Mouse (Mus musculus): ENCODE measurements around the gene Smoc1.
A peak's percentile ranks its signal among the peaks of the same experiment; 100 is the strongest.

Smoc1 gene

GRCm38 (mm10) chr12:81138217-81138616, 111.6 kb downstream of the Smoc1 start:
- no peak for DNase-seq

GRCm38 (mm10) chr12:81139463-81139862, 112.9 kb downstream of the Smoc1 start:
- no peak for DNase-seq

- no peak for DNase-seq
Measured at GRCm38 (mm10) chr12:81140594-81141328, 114.2 kb downstream of the Smoc1 start.

- DNase-seq: peak; percentile 20
Measured at GRCm38 (mm10) chr12:81141329-81141711, 114.7 kb downstream of the Smoc1 start.

GRCm38 (mm10) chr12:81142231-81142630, 115.6 kb downstream of the Smoc1 start:
- DNase-seq: no peak

- no peak for DNase-seq
Measured at GRCm38 (mm10) chr12:81144201-81144600, 117.6 kb downstream of the Smoc1 start.

GRCm38 (mm10) chr12:81146417-81147180, 120.0 kb downstream of the Smoc1 start:
- no peak for DNase-seq

- no peak for DNase-seq
Measured at GRCm38 (mm10) chr12:81147956-81148355, 121.3 kb downstream of the Smoc1 start.

GRCm38 (mm10) chr12:81150917-81151316, 124.3 kb downstream of the Smoc1 start:
- no peak for DNase-seq

- DNase-seq: no peak
Measured at GRCm38 (mm10) chr12:81152082-81152481, 125.5 kb downstream of the Smoc1 start.

- DNase-seq: no peak
Measured at GRCm38 (mm10) chr12:81155675-81156074, 129.1 kb downstream of the Smoc1 start.

GRCm38 (mm10) chr12:81156841-81157240, 130.2 kb downstream of the Smoc1 start:
- no peak for DNase-seq

- no peak for DNase-seq
Measured at GRCm38 (mm10) chr12:81159947-81160346, 133.3 kb downstream of the Smoc1 start.

- no peak for DNase-seq
Measured at GRCm38 (mm10) chr12:81160425-81160824, 133.8 kb downstream of the Smoc1 start.

- DNase-seq: peak; percentile 52
Measured at GRCm38 (mm10) chr12:81160831-81161230, 134.2 kb downstream of the Smoc1 start.

GRCm38 (mm10) chr12:81161282-81161681, 134.7 kb downstream of the Smoc1 start:
- no peak for DNase-seq

- DNase-seq: no peak
Measured at GRCm38 (mm10) chr12:81163131-81163530, 136.5 kb downstream of the Smoc1 start.

GRCm38 (mm10) chr12:81163566-81163965, 137.0 kb downstream of the Smoc1 start:
- DNase-seq: no peak

GRCm38 (mm10) chr12:81166092-81166491, 139.5 kb downstream of the Smoc1 start:
- DNase-seq: no peak

- no peak for DNase-seq
Measured at GRCm38 (mm10) chr12:81166615-81167014, 140.0 kb downstream of the Smoc1 start.

GRCm38 (mm10) chr12:81167142-81167541, 140.5 kb downstream of the Smoc1 start:
- DNase-seq: no peak

- no peak for DNase-seq
Measured at GRCm38 (mm10) chr12:81168031-81168430, 141.4 kb downstream of the Smoc1 start.

GRCm38 (mm10) chr12:81168494-81168893, 141.9 kb downstream of the Smoc1 start:
- peak; percentile 23 for DNase-seq

- peak; percentile 27 for DNase-seq
Measured at GRCm38 (mm10) chr12:81170076-81170475, 143.5 kb downstream of the Smoc1 start.
